Mouse (Mus musculus) T-cell, adult 2 months (primary cell): ENCODE data around the gene Acsl6.
"Not testable (repeated sequence)": the region's sequence is repeated elsewhere in the genome, so short reads cannot be mapped to it uniquely, and the experiment has no call there.

Experiments
- DNase-seq: peaks from one replicate; pipeline ENCODE4 v3.0.0; 2022; ENCODE audit warnings: low spot score

Acsl6 gene

DNA sequence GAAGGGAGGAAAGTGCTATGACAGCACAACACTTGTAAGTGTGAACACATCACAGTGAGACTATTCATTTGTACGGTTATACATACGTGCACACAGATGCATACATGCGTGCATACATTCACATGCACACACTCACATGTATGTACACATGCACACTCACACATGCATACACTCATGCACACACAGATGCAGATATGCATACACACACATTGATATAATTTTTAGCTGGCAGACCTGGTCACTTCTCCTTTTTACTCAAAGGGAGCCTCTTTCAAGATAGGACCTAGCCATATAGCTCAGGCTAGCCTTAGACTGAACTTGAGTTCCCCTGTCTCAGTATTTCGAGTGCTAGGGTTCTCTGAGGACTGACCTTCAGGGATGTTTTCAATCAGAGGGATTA, 87.7 kb downstream of the Acsl6 start:
- no peak for DNase-seq

DNA sequence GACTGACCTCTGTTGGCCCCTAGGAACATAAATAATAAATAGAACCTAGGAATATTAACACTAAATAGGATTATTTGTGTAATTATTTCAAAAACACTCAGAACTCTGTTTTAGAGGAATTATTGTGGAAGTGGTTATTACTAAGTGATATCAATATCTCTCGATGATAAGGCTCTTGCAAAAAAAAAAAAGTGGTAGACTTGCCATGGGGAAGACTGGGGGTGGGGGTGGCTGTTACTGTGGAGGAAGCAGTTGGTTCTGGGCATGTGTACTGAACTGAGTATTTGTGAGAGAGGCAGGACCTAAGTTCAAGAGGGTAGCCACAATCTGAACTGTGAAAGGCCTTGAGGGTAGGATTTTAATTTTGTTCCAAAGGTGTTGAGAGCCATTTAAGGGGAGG, 93.1 kb downstream of the Acsl6 start:
- no peak for DNase-seq

DNA sequence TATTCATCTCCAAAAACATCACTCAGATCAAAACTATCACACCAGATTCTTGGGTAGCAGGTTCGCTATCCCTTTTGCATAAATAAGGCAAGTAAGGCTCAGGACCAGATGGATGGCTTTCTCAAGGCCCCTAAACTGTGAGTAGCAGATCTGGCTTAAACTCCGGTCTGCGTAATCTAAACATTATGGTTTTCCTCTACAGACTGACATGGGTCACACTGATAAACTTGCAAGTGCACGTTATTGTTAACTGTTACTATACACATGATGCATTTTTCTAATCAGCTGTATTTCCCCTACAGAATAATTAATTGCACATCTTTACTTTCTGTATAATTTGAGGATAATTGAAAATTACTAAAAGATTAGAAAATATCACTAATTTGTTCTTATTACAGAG, 94.5 kb downstream of the Acsl6 start:
- DNase-seq, result no peak

- not testable (repeated sequence) for DNase-seq
Observed at GRCm38 (mm10) chr11:54400803-54401202, 97.2 kb downstream of the Acsl6 start.

GRCm38 (mm10) chr11:54404885-54405284, 101.3 kb downstream of the Acsl6 start:
- DNase-seq, result no peak

GRCm38 (mm10) chr11:54406930-54407546, 103.4 kb downstream of the Acsl6 start:
- DNase-seq, result no peak

DNA sequence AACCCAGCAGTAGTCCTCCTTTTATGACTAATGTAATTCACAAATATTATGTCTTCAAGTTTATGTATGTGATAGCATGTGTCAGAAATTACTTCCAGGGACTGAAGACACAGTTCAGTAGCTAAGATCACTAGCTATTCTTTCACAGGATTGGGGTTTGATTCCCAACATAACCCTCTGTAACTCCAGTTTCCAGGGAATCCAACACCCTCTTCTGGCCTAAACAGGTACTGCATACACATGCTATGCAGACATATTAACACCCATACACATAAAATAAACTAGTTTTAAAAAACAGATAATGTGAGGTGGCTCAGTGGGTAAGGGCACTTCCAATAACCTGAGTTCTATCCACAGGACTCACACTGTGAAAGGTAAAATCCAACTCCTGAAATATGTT, 107.0 kb downstream of the Acsl6 start:
- no peak for DNase-seq

- DNase-seq, result no peak
Observed at GRCm38 (mm10) chr11:54413017-54413416, 109.4 kb downstream of the Acsl6 start.
